Mouse (Mus musculus) lung, embryonic 16.5 days (tissue): Measurements from ENCODE around the gene Atp1b2. TPM values are rescaled to one million over a fixed set of nuclear protein-coding genes. Genes with fewer than 3 reads are reported as not detected.
A peak's percentile ranks its signal among the peaks of the same experiment; 100 is the strongest.

ENCODE experiments used
- ATAC-seq: fragments of 200-750 bp; cut with Nextera tagmentation; 2 replicates; pipeline ENCODE4 v1.8.0; 2017; ENCODE audit warnings: low read depth, mild to moderate bottlenecking, moderate library complexity
- H3K27ac ChIP-seq: fragments of 300-500 bp; sonication (generic); 2 replicates; pipeline ENCODE4 v1.5.1; 2014; ENCODE audit warnings: mild to moderate bottlenecking, control low read depth, low read length
- H3K27me3 ChIP-seq: fragments of 300-500 bp; sonication (generic); 2 replicates; pipeline ENCODE4 v1.6.1; 2014; ENCODE audit warnings: low read depth, low read length, mixed read lengths; ENCODE audit not compliant: control insufficient read depth, insufficient read depth
- H3K36me3 ChIP-seq: fragments of 300-500 bp; sonication (generic); 2 replicates; pipeline ENCODE4 v1.6.1; 2014; ENCODE audit warnings: low read length; ENCODE audit not compliant: control insufficient read depth, insufficient read depth
- H3K4me1 ChIP-seq: fragments of 300-500 bp; sonication (generic); replicated peaks from 2 replicates; pipeline ENCODE4 v1.6.1; 2014; ENCODE audit warnings: low read length, mixed read lengths; ENCODE audit not compliant: control insufficient read depth, insufficient read depth
- H3K4me2 ChIP-seq: fragments of 300-500 bp; sonication (generic); 2 replicates; pipeline ENCODE4 v1.6.1; 2014; ENCODE audit warnings: low read depth, low read length, control low read depth
- H3K4me3 ChIP-seq: fragments of 300-500 bp; sonication (generic); 2 replicates; pipeline ENCODE4 v1.5.1; 2014; ENCODE audit warnings: mild to moderate bottlenecking, low read length, control low read depth
- H3K9ac ChIP-seq: fragments of 300-500 bp; sonication (generic); 2 replicates; pipeline ENCODE4 v1.6.1; 2014; ENCODE audit warnings: low read length, control low read depth
- H3K9me3 ChIP-seq: fragments of 300-500 bp; sonication (generic); 2 replicates; pipeline ENCODE4 v1.6.1; 2016; ENCODE audit warnings: low read length; ENCODE audit not compliant: control insufficient read depth
- WGBS: fragments of 180-500 bp; shearing (Covaris S2); extraction: QIAGEN DNeasy Blood & Tissue Kit; methylation state at CpG from one replicate; pipeline ENCODE4 v1.1.7; 2014; 5-methylcytosine and 5-hydroxymethylcytosine counted together
- polyA plus RNA-seq: library from polyadenylated mRNA; unstranded; fragments of >200 nt; fragmentation: Nextera tagmentation; extraction: Ambion mirVana; gene quantifications from 2 replicates; pipeline ENCODE4 v1.2.1, GENCODE M21; 2015

Gene Atp1b2
- 10.5 and 12.7 TPM in 2 replicates for polyA plus RNA-seq

- Histone ChIP-seq H3K27ac (peak within 1 kb of the TSS; percentile 60), H3K9me3 (no peaks in the 10 kb centered on the region), H3K4me2 (peak within 1 kb of the TSS; percentile 90), H3K4me1 (peaks cover 19% of the 10 kb centered on the region), H3K36me3 (no peaks in the 10 kb centered on the region), H3K4me3 (peak within 1 kb of the TSS; percentile 52), H3K9ac (peak within 1 kb of the TSS; percentile 68), H3K27me3 (peaks cover 6% of the 10 kb centered on the region; the same call in 1 of the 2 replicates)
- ATAC-seq = peak; percentile 91
- 3% methylated on average over 30 of the region's 32 CpGs for WGBS
These were observed at the start of gene Atp1b2 for GRCm38 (mm10) chr11:69605726-69606490. Gene Atp1b2 (minus strand): TSS chr11:69605942.

- Histone ChIP-seq H3K4me3 (no peak overlapping the region), H3K9me3 (no peaks in the 10 kb centered on the region), H3K36me3 (peaks cover 42% of the 10 kb centered on the region), H3K9ac (no peak overlapping the region; the same call in 1 of the 2 replicates), H3K27ac (peak overlapping the region; percentile 68), H3K4me1 (peaks cover 12% of the 10 kb centered on the region), H3K27me3 (no peaks in the 10 kb centered on the region), H3K4me2 (no peak overlapping the region)
- ATAC-seq = peak; percentile 53
- WGBS = 36% methylated on average over 9 of the region's 9 CpGs
These were observed 49.0 kb upstream of the Atp1b2 start for GRCm38 (mm10) chr11:69654760-69655159.

- H3K27me3 ChIP-seq = no peaks in the 10 kb centered on the region
- no peak overlapping the region for H3K27ac ChIP-seq
- no peak overlapping the region for H3K4me3 ChIP-seq
- H3K4me1 ChIP-seq = peaks cover 12% of the 10 kb centered on the region
- ATAC-seq = no peak
- WGBS = 58% methylated on average over 5 of the region's 5 CpGs
- no peaks in the 10 kb centered on the region for H3K9me3 ChIP-seq
- no peak overlapping the region for H3K9ac ChIP-seq
- H3K36me3 ChIP-seq = peaks cover 50% of the 10 kb centered on the region
- H3K4me2 ChIP-seq = no peak overlapping the region
These were observed 47.7 kb upstream of the Atp1b2 start for GRCm38 (mm10) chr11:69653399-69653798.

- WGBS = 91% methylated on average over 5 of the region's 5 CpGs
These were observed 40.1 kb upstream of the Atp1b2 start for GRCm38 (mm10) chr11:69645860-69646259.

GRCm38 (mm10) chr11:69635471-69635870 lies 29.7 kb upstream of the Atp1b2 start:
- peaks cover 27% of the 10 kb centered on the region for H3K4me1 ChIP-seq
- WGBS = 56% methylated on average over 3 of the region's 3 CpGs
- H3K27me3 ChIP-seq = no peaks in the 10 kb centered on the region
- H3K9me3 ChIP-seq = no peaks in the 10 kb centered on the region
- 0 out of 2 replicates have a peak overlapping the region, but pooled peaks have one; percentile 3 for H3K4me2 ChIP-seq
- no peak overlapping the region for H3K27ac ChIP-seq
- peaks cover 11% of the 10 kb centered on the region for H3K36me3 ChIP-seq
- 0 out of 2 replicates have a peak overlapping the region, but pooled peaks have one; percentile 0 for H3K4me3 ChIP-seq
- no peak for ATAC-seq
- no peak overlapping the region for H3K9ac ChIP-seq

More at GRCm38 (mm10) chr11:69645860-69646259, 40.1 kb upstream of the Atp1b2 start:
- no peak overlapping the region for H3K9ac ChIP-seq
- peaks cover 70% of the 10 kb centered on the region for H3K36me3 ChIP-seq
- no peak overlapping the region for H3K4me2 ChIP-seq
- no peak for ATAC-seq
- H3K27me3 ChIP-seq = no peaks in the 10 kb centered on the region
- H3K9me3 ChIP-seq = no peaks in the 10 kb centered on the region
- H3K27ac ChIP-seq = no peak overlapping the region
- H3K4me1 ChIP-seq = no peaks in the 10 kb centered on the region
- no peak overlapping the region for H3K4me3 ChIP-seq

GRCm38 (mm10) chr11:69633128-69633866 lies 27.6 kb upstream of the Atp1b2 start:
- ATAC-seq = peak; percentile 78
- peak overlapping the region; percentile 98 for H3K9ac ChIP-seq
- H3K4me2 ChIP-seq = peak overlapping the region; percentile 66
- peaks cover 27% of the 10 kb centered on the region for H3K4me1 ChIP-seq
- H3K36me3 ChIP-seq = no peaks in the 10 kb centered on the region; the same call in 1 of the 2 replicates
- H3K27ac ChIP-seq = peak overlapping the region; percentile 98
- WGBS = 0% methylated on average over 39 of the region's 50 CpGs
- H3K9me3 ChIP-seq = no peaks in the 10 kb centered on the region
- peak overlapping the region; percentile 99 for H3K4me3 ChIP-seq
- no peaks in the 10 kb centered on the region for H3K27me3 ChIP-seq

- Histone ChIP-seq H3K9ac (peak within 1 kb of the TSS; percentile 98), H3K4me3 (peak within 1 kb of the TSS; percentile 99), H3K27me3 (no peaks in the 10 kb centered on the region), H3K4me2 (peak within 1 kb of the TSS; percentile 66), H3K36me3 (no peaks in the 10 kb centered on the region; the same call in 1 of the 2 replicates), H3K27ac (peak within 1 kb of the TSS; percentile 98), H3K9me3 (no peaks in the 10 kb centered on the region), H3K4me1 (peaks cover 27% of the 10 kb centered on the region)
- ATAC-seq = peak; percentile 98
- under 1% methylated on average over 40 of the region's 56 CpGs for WGBS
These were observed 26.7 kb upstream of the Atp1b2 start, which contains the start of gene Fxr2 for GRCm38 (mm10) chr11:69632284-69633089. Gene Fxr2 (plus strand): TSS chr11:69632990.

- no peak overlapping the region for H3K27ac ChIP-seq
- WGBS = 71% methylated on average over 1 of the region's 1 CpGs
- no peaks in the 10 kb centered on the region for H3K27me3 ChIP-seq
- no peaks in the 10 kb centered on the region for H3K9me3 ChIP-seq
- H3K9ac ChIP-seq = no peak overlapping the region
- no peak overlapping the region for H3K4me3 ChIP-seq
- no peak for ATAC-seq
- H3K4me1 ChIP-seq = peaks cover 13% of the 10 kb centered on the region
- H3K36me3 ChIP-seq = no peaks in the 10 kb centered on the region
- H3K4me2 ChIP-seq = no peak overlapping the region
These were observed 24.1 kb upstream of the Atp1b2 start for GRCm38 (mm10) chr11:69629802-69630201.
